Mouse (Mus musculus) limb, embryonic 14.5 days (tissue): ENCODE results near the gene Dusp5. TPM values are rescaled to one million over a fixed set of nuclear protein-coding genes. Genes with fewer than 3 reads are reported as not detected.

Source experiments
- ATAC-seq: fragments of 200-750 bp; cut with Nextera tagmentation; 2 replicates; pipeline ENCODE4 v1.8.0; 2017; ENCODE audit warnings: low read depth, moderate number of reproducible peaks, moderate TSS enrichment; ENCODE audit not compliant: low FRiP score
- DNase-seq: peaks from one replicate; pipeline ENCODE4 v3.0.0-alpha.2; 2015; ENCODE audit warnings: low spot score
- H3K27ac ChIP-seq: fragments of 300-500 bp; sonication (generic); replicated peaks from 2 replicates; pipeline ENCODE4 v1.5.1; 2014; ENCODE audit warnings: low read depth, mild to moderate bottlenecking, low read length, moderate library complexity, mixed read lengths
- H3K27me3 ChIP-seq: fragments of 300-500 bp; sonication (generic); 2 replicates; pipeline ENCODE4 v1.6.1; 2014; ENCODE audit warnings: low read length, mixed read lengths; ENCODE audit not compliant: control insufficient read depth, insufficient read depth
- H3K36me3 ChIP-seq: fragments of 300-500 bp; sonication (generic); 2 replicates; pipeline ENCODE4 v1.6.1; 2014; ENCODE audit warnings: mild to moderate bottlenecking, low read length, moderate library complexity, mixed read lengths; ENCODE audit not compliant: control insufficient read depth, insufficient read depth
- H3K4me1 ChIP-seq: fragments of 300-500 bp; sonication (generic); 2 replicates; pipeline ENCODE4 v1.6.1; 2014; ENCODE audit warnings: antibody characterized with exemption, low read length, mixed read lengths; ENCODE audit not compliant: control insufficient read depth, insufficient read depth
- H3K4me2 ChIP-seq: fragments of 300-500 bp; sonication (generic); replicated peaks from 2 replicates; pipeline ENCODE4 v1.6.1; 2014; ENCODE audit warnings: low read depth, mild to moderate bottlenecking, low read length, moderate library complexity; ENCODE audit not compliant: severe bottlenecking
- H3K4me3 ChIP-seq: fragments of 300-500 bp; sonication (generic); replicated peaks from 2 replicates; pipeline ENCODE4 v1.5.1; 2014; ENCODE audit warnings: low read length
- H3K9ac ChIP-seq: fragments of 300-500 bp; sonication (generic); 2 replicates; pipeline ENCODE4 v1.6.1; 2014; ENCODE audit warnings: mild to moderate bottlenecking, low read depth, low read length, moderate library complexity; ENCODE audit not compliant: severe bottlenecking
- H3K9me3 ChIP-seq: fragments of 300-500 bp; sonication (generic); 2 replicates; pipeline ENCODE4 v1.6.1; 2016; ENCODE audit warnings: low read length; ENCODE audit not compliant: control insufficient read depth
- POLR2A ChIP-seq: fragments of 200-500 bp; IDR thresholded peaks from 2 replicates; pipeline ENCODE4 v1.8.0; 2012; ENCODE audit warnings: inconsistent platforms, mild to moderate bottlenecking, moderate library complexity, borderline replicate concordance; ENCODE audit not compliant: insufficient read depth, insufficient read length; ENCODE audit errors: extremely low read depth
- WGBS: fragments of 180-500 bp; shearing (Covaris S2); extraction: QIAGEN DNeasy Blood & Tissue Kit; methylation state at CpG from one replicate; pipeline ENCODE4 v1.1.7; 2014; 5-methylcytosine and 5-hydroxymethylcytosine counted together
- polyA plus RNA-seq, 2 experiments: library from polyadenylated mRNA; depleted of rRNA in 1 of 2; stranded (reverse) in 1 of 2; unstranded in 1 of 2; fragments of >200 nt; fragmentation: Nextera tagmentation in 1 of 2; extraction: Ambion mirVana in 1 of 2; gene quantifications; 2 replicates each; pipeline versions ENCODE4 v1.2.1 to v1.2.3; 2012 to 2014

Gene Dusp5
- polyA plus RNA-seq, 2 experiments = 1.9 to 2.2 TPM

DNA sequence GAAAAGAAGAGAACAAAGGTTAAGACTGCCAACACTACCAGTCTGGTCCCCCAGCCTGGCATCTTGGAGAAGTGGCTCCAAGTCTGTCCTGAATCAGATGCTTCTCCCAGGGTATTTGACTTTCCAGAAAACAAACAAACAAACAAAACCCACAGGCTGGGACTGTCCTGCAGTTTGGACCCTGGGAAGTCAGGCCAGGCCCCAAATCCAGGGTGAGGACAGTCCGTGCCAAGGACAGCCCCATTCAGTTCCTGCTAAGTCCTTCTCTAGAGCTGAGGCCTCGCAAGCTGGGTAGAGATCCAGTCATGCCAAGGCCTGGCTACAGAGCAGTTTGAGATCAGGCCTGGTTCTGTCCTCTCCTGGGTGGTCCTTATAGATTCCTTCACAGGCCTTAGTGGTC lies 27.1 kb upstream of the Dusp5 start:
- no peaks in the 10 kb centered on the region for H3K27me3 ChIP-seq
- no peak overlapping the region for H3K27ac ChIP-seq
- H3K36me3 ChIP-seq = no peaks in the 10 kb centered on the region
- H3K9me3 ChIP-seq = no peaks in the 10 kb centered on the region
- H3K4me3 ChIP-seq = no peak overlapping the region
- H3K4me2 ChIP-seq = no peak overlapping the region
- ATAC-seq (no peak), DNase-seq (no peak)
- no peaks in the 10 kb centered on the region for H3K4me1 ChIP-seq
- no peak for TF ChIP-seq POLR2A
- WGBS = 92% methylated on average over 2 of the region's 2 CpGs
- H3K9ac ChIP-seq = no peak overlapping the region

DNA sequence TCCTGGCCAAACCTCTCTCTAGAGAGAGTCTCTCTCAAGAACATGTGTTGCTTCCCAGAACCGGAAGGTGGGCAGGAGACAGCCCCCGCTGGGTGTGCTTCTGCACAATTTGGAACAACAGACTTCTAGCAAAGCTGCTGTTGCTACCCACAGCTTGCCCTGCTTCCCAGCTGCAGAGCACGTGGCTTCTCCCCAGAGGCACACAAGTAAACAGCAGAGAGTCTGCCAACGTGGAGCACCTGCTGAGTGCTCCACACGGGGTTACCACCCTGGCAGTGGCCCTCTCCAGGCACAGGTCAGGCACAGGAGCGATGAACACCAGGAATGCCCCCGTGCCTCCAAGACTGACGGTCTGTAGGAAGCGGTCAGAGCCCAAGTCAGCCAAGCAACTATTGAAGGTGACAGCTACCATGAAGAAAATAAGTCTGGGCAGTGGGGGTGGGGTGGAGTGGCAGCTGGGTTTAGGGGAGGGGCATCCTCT lies 26.0 kb upstream of the Dusp5 start:
- no peak for DNase-seq
- Histone ChIP-seq H3K4me2 (no peak overlapping the region), H3K4me3 (no peak overlapping the region), H3K4me1 (no peaks in the 10 kb centered on the region), H3K27me3 (no peaks in the 10 kb centered on the region), H3K36me3 (no peaks in the 10 kb centered on the region), H3K27ac (no peak overlapping the region), H3K9me3 (no peaks in the 10 kb centered on the region), H3K9ac (no peak overlapping the region)
- no peak for TF ChIP-seq POLR2A
- 48% methylated on average over 9 of the region's 9 CpGs for WGBS
- no peak for ATAC-seq

DNA sequence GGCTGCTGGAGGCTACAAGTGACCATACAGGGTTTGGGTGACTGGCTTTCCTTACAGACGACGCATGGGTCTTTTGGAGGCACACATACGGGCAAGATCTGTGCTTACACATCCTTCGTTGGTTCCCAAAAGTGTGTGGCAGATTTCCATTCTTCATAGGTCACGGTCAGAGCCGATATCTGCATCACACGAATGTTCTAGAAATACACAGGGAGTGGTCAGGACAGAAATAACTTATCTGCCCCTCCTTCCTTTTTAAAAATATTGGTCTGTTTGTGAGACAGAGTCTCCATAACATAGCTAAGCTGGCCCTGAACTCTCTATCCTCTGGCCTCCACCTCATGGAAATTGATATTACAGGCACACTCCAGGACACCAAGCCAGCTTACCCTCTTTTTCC lies 24.7 kb upstream of the Dusp5 start:
- ATAC-seq = no peak
- DNase-seq = no peak
- Histone ChIP-seq H3K9me3 (no peaks in the 10 kb centered on the region), H3K36me3 (no peaks in the 10 kb centered on the region), H3K4me2 (no peak overlapping the region), H3K27me3 (no peaks in the 10 kb centered on the region), H3K4me1 (no peaks in the 10 kb centered on the region), H3K27ac (no peak overlapping the region), H3K9ac (no peak overlapping the region), H3K4me3 (no peak overlapping the region)
- TF ChIP-seq POLR2A = no peak
- WGBS = 91% methylated on average over 7 of the region's 7 CpGs

GRCm38 (mm10) chr19:53505728-53506127 lies 23.2 kb upstream of the Dusp5 start:
- H3K27me3 ChIP-seq = no peaks in the 10 kb centered on the region
- H3K4me1 ChIP-seq = no peaks in the 10 kb centered on the region
- no peaks in the 10 kb centered on the region for H3K36me3 ChIP-seq
- no peak overlapping the region for H3K27ac ChIP-seq
- 77% methylated on average over 10 of the region's 10 CpGs for WGBS
- DNase-seq (no peak), ATAC-seq (no peak)
- no peaks in the 10 kb centered on the region for H3K9me3 ChIP-seq
- no peak overlapping the region for H3K4me3 ChIP-seq
- H3K9ac ChIP-seq = no peak overlapping the region
- TF ChIP-seq POLR2A = no peak
- no peak overlapping the region for H3K4me2 ChIP-seq

DNA sequence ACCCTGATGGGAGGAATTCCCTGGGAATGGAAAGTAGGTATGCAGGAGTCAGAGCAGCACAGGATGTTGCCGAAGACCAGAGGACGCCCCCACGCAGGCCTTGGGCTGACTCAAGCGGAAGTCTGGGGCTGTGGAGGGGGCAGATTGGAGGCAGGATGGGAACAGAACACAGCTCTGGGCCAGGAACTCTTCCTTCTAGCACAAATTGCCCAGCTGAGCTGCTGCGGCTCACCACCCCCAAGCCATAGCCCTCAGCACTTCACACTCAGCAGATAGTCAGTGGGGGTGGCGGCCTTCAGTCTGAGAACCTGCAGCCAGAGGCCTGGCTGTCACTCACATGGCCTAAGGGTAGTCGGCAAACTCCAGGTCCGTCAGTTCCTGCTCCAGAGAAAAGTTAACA lies 21.4 kb upstream of the Dusp5 start:
- Histone ChIP-seq H3K36me3 (no peaks in the 10 kb centered on the region), H3K4me3 (no peak overlapping the region), H3K9me3 (no peaks in the 10 kb centered on the region), H3K27ac (no peak overlapping the region), H3K4me1 (no peaks in the 10 kb centered on the region), H3K9ac (no peak overlapping the region), H3K4me2 (no peak overlapping the region), H3K27me3 (no peaks in the 10 kb centered on the region)
- ATAC-seq (no peak), DNase-seq (no peak)
- no peak for TF ChIP-seq POLR2A
- 35% methylated on average over 8 of the region's 8 CpGs for WGBS
